Mouse (Mus musculus): ENCODE results near the gene Rasip1. TPM values are rescaled to one million over a fixed set of nuclear protein-coding genes. Genes with fewer than 3 reads are reported as not detected.

Gene Rasip1
- total RNA-seq, 1 experiment from 2014 or later, result not detected

DNA sequence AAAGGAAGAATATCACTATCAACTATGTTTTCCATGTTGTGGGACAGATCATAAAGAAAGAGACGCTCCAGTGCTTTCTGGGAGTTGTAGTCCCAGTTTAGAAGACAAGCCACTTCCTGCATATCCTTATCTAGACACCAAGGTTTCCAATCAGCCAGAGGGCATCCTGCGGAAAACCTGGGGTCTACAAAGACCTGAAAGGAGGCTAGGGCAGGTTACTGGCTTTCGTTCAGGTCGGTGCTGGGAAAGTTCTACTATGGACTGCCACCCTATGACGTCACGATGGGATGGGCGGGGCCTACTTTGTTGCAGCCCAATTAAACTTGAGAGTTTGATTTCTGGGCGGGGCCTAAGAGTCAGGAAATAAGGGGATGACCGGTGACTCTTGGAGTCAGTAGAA is 5.8 kb upstream of the Rasip1 start, which contains the start of gene Izumo1:
Gene Izumo1 (plus strand): TSS at position 369 of the 400 bp plus-strand sequence.
- peak; percentile 52; the same call in 1 of the 2 replicates for ATAC-seq (replicated peaks; ENCODE audit: low read depth, poor library complexity, severe bottlenecking)

GRCm38 (mm10) chr7:45623507-45623906 is 3.8 kb upstream of the Rasip1 start:
- peak; percentile 77 for ATAC-seq (replicated peaks; ENCODE audit: low read depth, poor library complexity, severe bottlenecking)

DNA sequence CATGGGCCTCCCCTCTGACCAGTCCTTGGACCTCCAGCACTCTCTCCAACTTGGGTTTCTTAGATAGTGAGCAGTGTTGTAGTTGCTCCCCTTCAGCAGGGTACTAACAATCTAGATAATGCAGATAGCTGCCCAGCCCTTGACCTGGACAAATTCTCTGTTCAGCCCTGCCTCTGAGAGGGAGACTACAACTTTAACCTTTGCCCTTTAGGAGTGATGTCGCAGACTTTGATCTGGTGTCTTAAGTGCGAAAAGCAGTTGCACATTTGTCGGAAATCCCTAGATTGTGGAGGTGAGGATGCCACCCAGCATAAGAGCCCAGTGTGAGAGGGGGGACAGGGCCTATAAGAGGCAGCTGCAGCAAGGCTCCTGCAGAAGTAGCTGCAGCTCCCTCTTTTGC is 2.6 kb upstream of the Rasip1 start:
- ATAC-seq (replicated peaks; ENCODE audit: low read depth, poor library complexity, severe bottlenecking), result no peak

DNA sequence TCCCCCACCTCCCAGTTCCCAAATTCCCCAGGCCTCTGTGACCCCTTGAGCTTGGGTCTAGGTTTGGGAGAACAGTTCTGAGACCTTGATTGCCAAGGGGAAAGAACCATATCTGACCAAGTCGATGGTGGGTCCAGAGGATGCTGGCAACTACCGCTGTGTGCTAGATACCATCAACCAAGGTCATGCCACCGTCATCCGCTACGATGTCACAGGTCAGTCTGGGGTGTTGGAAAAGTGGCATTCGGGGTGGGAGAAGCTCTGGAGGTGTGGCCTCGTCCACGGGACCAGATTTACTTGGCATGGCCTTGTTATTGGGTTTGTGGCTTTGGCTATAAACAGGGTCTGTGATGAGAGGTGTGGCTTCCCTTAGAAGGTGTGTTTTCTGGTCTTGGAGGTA is 1.8 kb upstream of the Rasip1 start:
- ATAC-seq (replicated peaks; ENCODE audit: low read depth, poor library complexity, severe bottlenecking), result no peak

DNA sequence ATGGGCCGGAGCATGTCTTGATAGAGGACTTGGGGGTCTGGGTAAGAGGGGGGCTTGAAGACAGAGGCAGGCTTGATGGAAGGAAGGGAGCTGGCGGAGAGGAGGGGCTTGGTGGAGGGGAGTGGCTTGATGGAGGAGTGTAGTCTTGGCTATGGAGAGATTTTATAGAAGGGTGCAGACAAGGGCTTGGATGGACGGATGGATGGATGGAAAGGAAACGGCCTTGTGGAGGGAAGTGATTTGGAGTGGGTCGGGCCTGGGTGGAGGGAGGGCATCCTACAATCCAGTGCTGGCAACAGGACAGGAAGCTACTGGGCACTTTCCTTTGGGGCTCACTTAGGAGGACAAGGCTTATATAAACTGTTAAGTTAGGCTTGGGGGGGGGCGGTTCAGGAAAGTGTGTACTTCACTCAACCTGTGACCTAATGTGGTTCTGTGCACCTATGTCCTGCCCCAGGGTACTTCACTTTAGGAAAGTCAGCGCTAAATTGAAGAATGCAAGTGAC is 664 bp upstream of the Rasip1 start:
- ATAC-seq (replicated peaks; ENCODE audit: low read depth, poor library complexity, severe bottlenecking), result no peak

- peak; percentile 74 for ATAC-seq (replicated peaks; ENCODE audit: low read depth, poor library complexity, severe bottlenecking)
Observed at GRCm38 (mm10) chr7:45628364-45629294, 1.3 kb downstream of the Rasip1 start.

GRCm38 (mm10) chr7:45630064-45630907 is 3.0 kb downstream of the Rasip1 start:
- no peak for ATAC-seq (replicated peaks; ENCODE audit: low read depth, poor library complexity, severe bottlenecking)

DNA sequence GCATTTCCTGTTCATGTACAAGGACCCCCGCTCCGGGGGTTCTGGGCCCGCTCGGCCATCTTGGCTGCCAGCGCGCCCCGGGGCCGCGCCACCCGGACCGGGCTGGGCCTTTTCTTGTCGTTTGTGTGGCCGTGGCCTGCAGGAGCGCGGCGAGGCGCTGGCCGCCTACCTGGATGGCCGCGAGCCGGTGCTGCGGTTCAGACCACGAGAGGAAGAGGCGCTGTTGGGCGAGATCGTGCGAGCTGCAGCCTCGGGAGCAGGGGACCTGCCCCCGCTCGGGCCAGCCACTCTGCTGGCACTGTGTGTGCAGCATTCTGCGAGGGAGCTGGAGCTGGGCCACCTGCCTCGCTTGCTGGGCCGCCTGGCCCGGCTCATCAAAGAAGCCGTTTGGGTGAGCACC is 5.2 kb downstream of the Rasip1 start:
- ATAC-seq (replicated peaks; ENCODE audit: low read depth, poor library complexity, severe bottlenecking), result no peak

GRCm38 (mm10) chr7:45634946-45635681 is 7.8 kb downstream of the Rasip1 start:
- peak; percentile 81 for ATAC-seq (replicated peaks; ENCODE audit: low read depth, poor library complexity, severe bottlenecking)

- no peak for ATAC-seq (replicated peaks; ENCODE audit: low read depth, poor library complexity, severe bottlenecking)
Observed at GRCm38 (mm10) chr7:45635711-45636688, 8.7 kb downstream of the Rasip1 start.

- no peak for ATAC-seq (replicated peaks; ENCODE audit: low read depth, poor library complexity, severe bottlenecking)
Observed at GRCm38 (mm10) chr7:45637710-45638109, 10.4 kb downstream of the Rasip1 start.

DNA sequence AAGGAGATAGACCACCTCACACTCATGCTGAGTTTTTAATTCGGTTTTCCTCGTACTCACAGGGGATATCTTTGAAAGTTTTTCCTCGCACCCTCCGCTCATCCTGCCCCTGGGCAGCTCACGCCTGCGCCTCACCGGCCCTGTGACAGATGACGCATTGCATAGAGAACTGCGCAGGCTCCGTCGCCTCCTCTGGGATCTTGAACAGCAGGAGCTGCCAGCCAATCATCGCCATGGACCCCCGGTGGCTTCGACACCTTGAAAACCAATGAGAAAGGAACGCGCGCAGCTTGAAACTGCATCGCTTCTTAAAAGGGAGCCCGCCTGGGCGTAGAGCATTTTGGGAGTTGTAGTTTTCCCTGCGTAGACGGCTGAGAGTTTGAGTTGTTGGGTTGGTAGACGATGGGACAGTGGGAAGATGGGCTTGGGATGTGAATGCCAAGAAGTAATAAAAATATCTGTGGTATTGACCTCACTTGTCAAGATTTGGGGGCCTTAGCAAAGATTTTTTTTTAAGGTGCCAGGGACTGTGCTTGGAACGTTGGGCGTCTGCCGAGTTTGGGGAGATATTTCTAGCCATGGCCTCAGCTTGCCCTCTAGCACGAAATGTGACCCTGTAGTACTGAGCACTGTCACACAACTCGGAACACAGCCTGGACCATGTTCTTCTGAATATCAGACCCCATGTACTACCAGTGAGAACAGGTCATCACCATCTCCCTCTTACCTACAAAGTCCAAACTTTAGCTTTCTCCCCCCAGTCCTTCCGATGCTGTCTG is 11.5 kb downstream of the Rasip1 start:
- no peak for ATAC-seq (replicated peaks; ENCODE audit: low read depth, poor library complexity, severe bottlenecking)

DNA sequence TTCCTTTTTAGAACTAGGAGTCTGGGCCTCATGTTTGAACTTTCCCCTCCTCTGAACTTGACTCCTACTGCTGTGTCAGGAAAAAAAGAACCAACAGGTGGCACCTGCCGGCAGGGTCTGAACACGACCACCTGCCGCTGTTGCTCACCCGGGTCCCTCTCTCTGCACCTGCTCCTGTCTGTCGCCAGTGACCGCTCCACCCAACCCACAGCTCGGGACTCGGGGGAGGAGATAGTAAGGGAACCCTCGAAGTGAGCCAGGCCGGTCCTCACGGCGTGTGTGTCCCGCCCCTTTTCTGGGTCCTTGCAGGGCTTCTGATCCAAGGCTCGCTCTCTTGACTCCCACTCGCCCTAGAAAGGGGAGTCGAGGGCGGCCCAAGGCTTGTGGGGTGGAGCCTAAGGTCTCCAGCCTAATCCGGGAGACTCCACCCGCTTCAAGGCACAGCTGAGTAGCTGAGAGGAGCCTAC is 12.3 kb downstream of the Rasip1 start, which contains the start of gene Mamstr:
Gene Mamstr (plus strand): TSS at position 417 of the 467 bp plus-strand sequence.
- ATAC-seq (replicated peaks; ENCODE audit: low read depth, poor library complexity, severe bottlenecking), result no peak

- ATAC-seq (replicated peaks; ENCODE audit: low read depth, poor library complexity, severe bottlenecking), result no peak
Observed at GRCm38 (mm10) chr7:45640191-45640957, 13.1 kb downstream of the Rasip1 start.

- no peak for ATAC-seq (replicated peaks; ENCODE audit: low read depth, poor library complexity, severe bottlenecking)
Observed at GRCm38 (mm10) chr7:45641391-45642040, 14.2 kb downstream of the Rasip1 start.

- ATAC-seq (replicated peaks; ENCODE audit: low read depth, poor library complexity, severe bottlenecking), result no peak
Observed at GRCm38 (mm10) chr7:45642083-45642482, 14.8 kb downstream of the Rasip1 start.
